Mouse (Mus musculus): ENCODE measurements at regions not wholly inside any gene's neighbourhood (a gene's known extent, or its start where the extent isn't known, plus 50 kb on each side); places are given as distances from the start of the nearest gene placed in this dataset.

GRCm38 (mm10) chr13:79136726-79137125 lies 937.2 kb upstream of the Nr2f1 start:
- ATAC-seq (ENCODE audit: low FRiP score, low read depth): no peak
- no peaks in the 10 kb centered on the region for H3K27me3 ChIP-seq (ENCODE audit: control insufficient read depth, insufficient read depth, low read length)
- H3K4me1 ChIP-seq (ENCODE audit: control insufficient read depth, insufficient read depth, low read length): no peaks in the 10 kb centered on the region
- WGBS: 56% methylated on average over 1 of the region's 1 CpGs
- TF ChIP-seq POLR2A (IDR thresholded peaks at IDR 0.05; ENCODE audit: borderline replicate concordance, extremely low read depth, insufficient read depth, insufficient read length): no peak
- no peak overlapping the region for H3K27ac ChIP-seq (replicated peaks; ENCODE audit: low read depth, low read length)
- no peak overlapping the region for H3K4me2 ChIP-seq (replicated peaks; ENCODE audit: low read depth, low read length, severe bottlenecking)
- no peaks in the 10 kb centered on the region for H3K36me3 ChIP-seq (ENCODE audit: control insufficient read depth, insufficient read depth, low read length)
- no peak overlapping the region for H3K9ac ChIP-seq (ENCODE audit: low read depth, low read length, severe bottlenecking)
- no peak overlapping the region for H3K4me3 ChIP-seq (replicated peaks; ENCODE audit: low read length)
- no peak for DNase-seq (ENCODE audit: low spot score)
- H3K9me3 ChIP-seq (ENCODE audit: control insufficient read depth, low read length): no peaks in the 10 kb centered on the region

All from limb, embryonic 14.5 days (tissue).